Mouse (Mus musculus): ENCODE measurements around the gene Gm9837.

GRCm38 (mm10) chr11:53450070-53450705, 20.1 kb downstream of the Gm9837 start:
- no peak for TF ChIP-seq CTCF (IDR thresholded peaks at IDR 0.05; ENCODE audit: borderline replicate concordance, insufficient read depth, low read length)
- TF ChIP-seq POLR2A (IDR thresholded peaks at IDR 0.05; ENCODE audit: low read depth, low read length): no peak
